Mouse (Mus musculus): ENCODE measurements around the gene Pcca.

The Pcca gene
- long read RNA-seq, experiment 1, transcript Pcca-201 (24 exons, 2,592 nt): major isoform, 41 of 52 reads
- long read RNA-seq, experiment 1, partial matches to known transcripts: 6 of 52 reads
- long read RNA-seq, experiment 1, other reads (novel, unspliced or antisense): 5 of 52 reads
- long read RNA-seq, experiment 2, transcript Pcca-201 (24 exons, 2,592 nt): major isoform, 25 of 34 reads
- long read RNA-seq, experiment 2, partial matches to known transcripts: 3 of 34 reads
- long read RNA-seq, experiment 2, other reads (novel, unspliced or antisense): 5 of 34 reads

GRCm38 (mm10) chr14:122534017-122534924 is at the start of gene Pcca:
Gene Pcca, plus strand, starts transcription at chr14:122534324.
- intact Hi-C loops (cut with DNase I): loop anchor here (10.0 kb wide), 1 partner anchor 341 kb away; no protein-coding TSS in a partner anchor

- intact Hi-C loops (cut with DNase I): no loop called here
Observed at GRCm38 (mm10) chr14:122484458-122484843, 49.7 kb upstream of the Pcca start.

- intact Hi-C loops (cut with DNase I): no loop called here
Observed at GRCm38 (mm10) chr14:122484844-122485551, 49.1 kb upstream of the Pcca start.

- intact Hi-C loops (cut with DNase I): no loop called here
Observed at GRCm38 (mm10) chr14:122485635-122486181, 48.4 kb upstream of the Pcca start.

GRCm38 (mm10) chr14:122486611-122487010 is 47.5 kb upstream of the Pcca start:
- intact Hi-C loops (cut with DNase I): no loop called here

GRCm38 (mm10) chr14:122487366-122487765 is 46.8 kb upstream of the Pcca start:
- intact Hi-C loops (cut with DNase I): no loop called here

- intact Hi-C loops (cut with DNase I): no loop called here
Observed at GRCm38 (mm10) chr14:122489041-122489440, 45.1 kb upstream of the Pcca start.

GRCm38 (mm10) chr14:122489686-122490414 is 44.3 kb upstream of the Pcca start:
- intact Hi-C loops (cut with DNase I): no loop called here

- intact Hi-C loops (cut with DNase I): no loop called here
Observed at GRCm38 (mm10) chr14:122490441-122491328, 43.4 kb upstream of the Pcca start, which contains the start of gene Gm10837. Gene Gm10837, plus strand, starts transcription at chr14:122490586.

- intact Hi-C loops (cut with DNase I): no loop called here
Observed at GRCm38 (mm10) chr14:122491521-122491920, 42.6 kb upstream of the Pcca start.

GRCm38 (mm10) chr14:122492015-122492414 is 42.1 kb upstream of the Pcca start:
- intact Hi-C loops (cut with DNase I): no loop called here

- intact Hi-C loops (cut with DNase I): no loop called here
Observed at GRCm38 (mm10) chr14:122509058-122509457, 25.1 kb upstream of the Pcca start.

GRCm38 (mm10) chr14:122511519-122511918 is 22.6 kb upstream of the Pcca start:
- intact Hi-C loops (cut with DNase I): no loop called here

GRCm38 (mm10) chr14:122513511-122514036 is 20.6 kb upstream of the Pcca start:
- intact Hi-C loops (cut with DNase I): no loop called here

- intact Hi-C loops (cut with DNase I): no loop called here
Observed at GRCm38 (mm10) chr14:122528475-122528874, 5.6 kb upstream of the Pcca start.

- intact Hi-C loops (cut with DNase I): loop anchor here (10.0 kb wide), 1 partner anchor 339 kb away; no protein-coding TSS in a partner anchor
Observed at GRCm38 (mm10) chr14:122535986-122536385, 1.9 kb downstream of the Pcca start.

- intact Hi-C loops (cut with DNase I): no loop called here
Observed at GRCm38 (mm10) chr14:122548421-122548820, 14.3 kb downstream of the Pcca start.

GRCm38 (mm10) chr14:122548905-122549304 is 14.8 kb downstream of the Pcca start:
- intact Hi-C loops (cut with DNase I): no loop called here

GRCm38 (mm10) chr14:122552761-122553445 is 18.8 kb downstream of the Pcca start:
- intact Hi-C loops (cut with DNase I): no loop called here

All from adrenal gland (tissue).